Mouse (Mus musculus): ENCODE data around the gene Grm2. TPM values are rescaled to one million over a fixed set of nuclear protein-coding genes. Genes with fewer than 3 reads are reported as not detected.

Grm2 gene
- total RNA-seq (2012; rRNA removed): 0.95 and 1.7 TPM in 2 replicates

DNA sequence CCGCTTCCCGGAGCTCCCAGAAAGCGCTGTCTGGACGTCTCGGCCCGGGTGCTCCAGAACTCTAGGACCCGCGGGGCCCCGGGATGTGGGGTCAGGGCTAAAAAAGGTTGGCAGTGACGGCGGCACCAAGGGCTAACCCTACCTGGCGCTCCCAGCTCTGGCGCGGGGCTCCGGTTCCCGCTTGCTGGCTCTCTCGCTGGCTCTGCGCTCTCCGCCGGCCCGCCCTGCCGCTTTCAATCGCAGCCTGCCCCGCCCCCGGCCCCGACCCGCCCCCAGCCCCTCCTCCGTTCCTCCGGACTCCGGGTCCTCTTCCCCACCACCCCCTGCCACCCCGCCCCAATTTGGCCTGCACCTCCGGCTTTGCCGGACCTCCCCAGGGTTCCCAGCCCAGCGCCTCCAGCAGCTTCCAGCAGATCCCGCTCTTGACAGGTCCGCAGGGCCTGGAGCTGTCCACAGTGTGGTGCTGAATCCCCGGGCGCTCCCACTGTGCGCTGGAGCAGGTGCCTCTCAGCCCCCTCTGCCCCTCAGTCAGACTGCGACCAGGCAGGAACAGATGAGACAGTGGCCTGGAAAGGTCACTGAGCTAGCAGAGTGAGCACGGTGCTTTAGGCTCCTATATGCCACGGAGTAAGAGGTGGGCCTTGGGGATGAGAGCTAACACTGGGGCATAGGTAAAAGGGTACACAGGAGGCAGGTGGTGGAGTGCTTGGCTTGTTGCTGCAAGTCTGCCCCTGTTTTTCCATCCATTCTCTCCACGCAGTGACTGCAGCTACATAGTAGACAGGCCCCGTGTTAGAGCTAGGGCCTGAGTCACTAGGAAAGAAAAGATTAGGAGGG is at the start of gene Grm2:
Gene Grm2, minus strand, starts transcription at position 199 of the 837 bp plus-strand sequence.
- Histone ChIP-seq H3K36me3 (ENCODE audit: control insufficient read depth, insufficient read depth, low read length, poor library complexity, severe bottlenecking) (peaks cover 22% of the 10 kb centered on the region), H3K4me1 (ENCODE audit: control insufficient read depth in 2 of 2, insufficient read depth in 2 of 2, low read length in 2 of 2, poor library complexity in 1 of 2) (peaks cover 0 to 4% of the 10 kb centered on the region in 2 experiments; a peak in 2 of 4 replicates), H3K4me3 (ENCODE audit: insufficient read depth in 1 of 2, low read depth in 1 of 2, low read length in 2 of 2, poor library complexity in 1 of 2, severe bottlenecking in 1 of 2) (peak within 1 kb of the TSS; percentile 60 to 66), H3K9me3 (ENCODE audit: control insufficient read depth, insufficient read depth, low read depth, low read length) (no peaks in the 10 kb centered on the region), H3K27ac (ENCODE audit: insufficient read depth, low read depth, low read length, poor library complexity, severe bottlenecking) (no peak within 1 kb of the TSS), H3K9ac (ENCODE audit: insufficient read depth, low read depth, low read length, poor library complexity, severe bottlenecking) (no peak within 1 kb of the TSS)
- in situ Hi-C loops (cut with MboI; ENCODE audit: low sequenced_read_pairs in 2 of 2, unreplicated experiment in 2 of 2): no loop called here
- DNase-seq (ENCODE audit: low read depth, low spot score): peak; percentile 77
- TF ChIP-seq HCFC1 (IDR thresholded peaks at IDR 0.05; ENCODE audit: borderline replicate concordance, insufficient read depth, low read length) (0 out of 2 replicates have a peak, but pooled peaks have one; percentile 21), MAFK (IDR thresholded peaks at IDR 0.05; ENCODE audit: insufficient read depth, low read depth, low read length) (no peak)

DNA sequence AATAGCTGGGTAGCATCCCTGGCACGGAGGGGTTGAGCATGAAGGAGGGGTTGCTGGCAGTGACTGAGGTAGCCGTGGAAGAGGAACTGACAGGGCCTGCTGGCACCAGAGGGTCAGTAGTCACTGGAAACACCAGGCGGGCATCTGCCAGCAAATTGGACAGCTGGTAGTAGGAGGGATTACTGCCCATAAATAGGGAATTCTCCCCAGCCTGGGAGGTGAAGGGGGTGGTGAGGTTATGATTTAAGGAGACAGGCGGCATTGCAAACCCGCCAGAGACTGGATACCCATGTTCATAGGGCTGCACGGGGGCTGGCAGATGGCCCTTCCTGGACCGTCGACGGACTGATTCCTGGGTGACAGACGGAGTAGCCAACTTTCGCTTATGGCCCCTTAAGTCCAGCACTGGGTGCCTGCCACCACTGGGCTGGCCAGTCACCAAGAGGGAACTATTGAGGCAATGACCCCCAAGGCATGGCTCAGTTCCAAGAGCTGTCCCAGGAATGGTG is 37.1 kb upstream of the Grm2 start:
- H3K9me3 ChIP-seq (ENCODE audit: control insufficient read depth, insufficient read depth, low read depth, low read length): no peaks in the 10 kb centered on the region
- no peak overlapping the region for H3K9ac ChIP-seq (ENCODE audit: insufficient read depth, low read depth, low read length, poor library complexity, severe bottlenecking)

DNA sequence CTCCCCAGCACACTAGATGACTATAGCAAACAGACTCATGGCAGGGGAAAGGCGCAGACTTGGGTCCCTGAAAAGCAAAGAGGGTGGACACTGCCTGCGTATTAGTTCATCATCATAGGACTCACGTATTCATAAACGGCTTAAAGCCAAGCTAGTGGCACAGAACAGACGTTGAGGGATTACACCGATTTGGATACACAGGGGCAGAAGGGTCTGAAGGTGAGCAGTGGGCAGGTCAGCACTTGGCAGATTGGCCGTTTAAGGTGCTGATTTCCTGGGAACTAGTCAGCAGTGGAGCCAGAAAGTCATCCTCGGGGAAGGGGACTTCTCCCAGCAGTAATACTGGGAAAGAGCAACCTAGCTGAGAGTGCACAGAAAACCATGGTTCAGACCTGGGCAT is 33.0 kb upstream of the Grm2 start:
- no peak for TF ChIP-seq MAFK (IDR thresholded peaks at IDR 0.05; ENCODE audit: insufficient read depth, low read depth, low read length)
- TF ChIP-seq CHD2 (IDR thresholded peaks at IDR 0.05; ENCODE audit: low read depth, low read length): no peak
- TF ChIP-seq ZNF384 (IDR thresholded peaks at IDR 0.05; ENCODE audit: low read depth, low read length): no peak
- no peak for TF ChIP-seq HCFC1 (IDR thresholded peaks at IDR 0.05; ENCODE audit: borderline replicate concordance, insufficient read depth, low read length)
- no peak for TF ChIP-seq ZC3H11A (IDR thresholded peaks at IDR 0.05; ENCODE audit: borderline replicate concordance, low read depth, low read length)
- Histone ChIP-seq H3K27ac (ENCODE audit: insufficient read depth, low read depth, low read length, poor library complexity, severe bottlenecking) (no peak overlapping the region), H3K9ac (ENCODE audit: insufficient read depth, low read depth, low read length, poor library complexity, severe bottlenecking) (no peak overlapping the region), H3K4me3 (ENCODE audit: insufficient read depth in 1 of 2, low read depth in 1 of 2, low read length in 2 of 2, poor library complexity in 1 of 2, severe bottlenecking in 1 of 2) (no peak overlapping the region), H3K9me3 (ENCODE audit: control insufficient read depth, insufficient read depth, low read depth, low read length) (no peaks in the 10 kb centered on the region), H3K4me1 (ENCODE audit: control insufficient read depth in 2 of 2, insufficient read depth in 2 of 2, low read length in 2 of 2, poor library complexity in 1 of 2) (peaks cover 2 to 14% of the 10 kb centered on the region in 2 experiments; a peak in 2 of 4 replicates), H3K36me3 (ENCODE audit: control insufficient read depth, insufficient read depth, low read length, poor library complexity, severe bottlenecking) (peaks cover 6% of the 10 kb centered on the region; the same call in 1 of the 2 replicates)
- in situ Hi-C loops (cut with MboI; ENCODE audit: low sequenced_read_pairs in 2 of 2, unreplicated experiment in 2 of 2): no loop called here
- no peak for DNase-seq (ENCODE audit: low read depth, low spot score)

More for the DNA sequence above, 37.1 kb upstream of the Grm2 start:
- in situ Hi-C loops (cut with MboI; ENCODE audit: low sequenced_read_pairs in 2 of 2, unreplicated experiment in 2 of 2): no loop called here
- H3K4me1 ChIP-seq (ENCODE audit: control insufficient read depth in 2 of 2, insufficient read depth in 2 of 2, low read length in 2 of 2, poor library complexity in 1 of 2): peaks cover 0 to 4% of the 10 kb centered on the region in 2 experiments; a peak in 1 of 4 replicates
- H3K27ac ChIP-seq (ENCODE audit: insufficient read depth, low read depth, low read length, poor library complexity, severe bottlenecking): no peak overlapping the region
- peaks cover 9% of the 10 kb centered on the region for H3K36me3 ChIP-seq (ENCODE audit: control insufficient read depth, insufficient read depth, low read length, poor library complexity, severe bottlenecking)
- no peak overlapping the region for H3K4me3 ChIP-seq (ENCODE audit: insufficient read depth in 1 of 2, low read depth in 1 of 2, low read length in 2 of 2, poor library complexity in 1 of 2, severe bottlenecking in 1 of 2)
- TF ChIP-seq CHD2 (IDR thresholded peaks at IDR 0.05; ENCODE audit: low read depth, low read length) (no peak), HCFC1 (IDR thresholded peaks at IDR 0.05; ENCODE audit: borderline replicate concordance, insufficient read depth, low read length) (no peak), MAFK (IDR thresholded peaks at IDR 0.05; ENCODE audit: insufficient read depth, low read depth, low read length) (no peak), ZC3H11A (IDR thresholded peaks at IDR 0.05; ENCODE audit: borderline replicate concordance, low read depth, low read length) (no peak), ZNF384 (IDR thresholded peaks at IDR 0.05; ENCODE audit: low read depth, low read length) (no peak)
- DNase-seq (ENCODE audit: low read depth, low spot score): no peak

DNA sequence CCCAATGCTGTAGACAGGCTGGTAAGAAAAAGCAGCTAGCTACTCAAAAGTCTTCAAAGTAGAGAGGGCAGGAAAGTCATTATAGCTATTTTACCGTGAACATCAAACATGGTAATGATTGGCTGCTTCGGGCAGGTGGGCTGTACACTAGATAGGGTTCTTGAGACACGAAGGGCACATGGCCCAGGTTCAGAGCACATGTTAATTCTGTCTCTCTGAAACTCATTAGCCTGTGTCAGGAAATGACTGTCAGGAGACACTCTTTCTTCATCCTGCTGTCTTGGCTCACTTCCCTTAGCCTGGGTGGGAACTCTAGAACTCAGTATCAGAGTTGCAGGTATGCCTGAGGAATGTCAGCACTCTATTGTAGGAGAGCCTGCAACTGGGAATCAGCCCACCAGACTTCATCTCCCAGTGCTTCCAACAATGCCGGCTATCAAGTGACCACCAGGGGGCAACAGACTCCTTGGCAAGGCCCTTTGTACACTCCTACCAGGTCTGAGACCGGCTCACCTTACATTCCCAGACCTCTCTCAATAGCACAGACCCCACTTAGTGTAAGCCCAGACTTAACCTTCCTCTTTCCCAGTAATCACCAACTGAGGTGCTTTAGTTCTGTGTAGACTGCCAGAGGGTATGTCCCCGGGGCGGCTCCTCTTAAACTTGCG is 31.2 kb upstream of the Grm2 start:
- peak; percentile 96 for DNase-seq (ENCODE audit: low read depth, low spot score)
- Histone ChIP-seq H3K9me3 (ENCODE audit: control insufficient read depth, insufficient read depth, low read depth, low read length) (no peaks in the 10 kb centered on the region), H3K4me1 (ENCODE audit: control insufficient read depth in 2 of 2, insufficient read depth in 2 of 2, low read length in 2 of 2, poor library complexity in 1 of 2) (peaks cover 2 to 14% of the 10 kb centered on the region in 2 experiments; a peak in 2 of 4 replicates), H3K36me3 (ENCODE audit: control insufficient read depth, insufficient read depth, low read length, poor library complexity, severe bottlenecking) (no peaks in the 10 kb centered on the region; the same call in 1 of the 2 replicates), H3K4me3 (ENCODE audit: insufficient read depth in 1 of 2, low read depth in 1 of 2, low read length in 2 of 2, poor library complexity in 1 of 2, severe bottlenecking in 1 of 2) (peak overlapping the region in 1 of 2 experiments; percentile 1; a peak in 1 of 4 replicates), H3K9ac (ENCODE audit: insufficient read depth, low read depth, low read length, poor library complexity, severe bottlenecking) (no peak overlapping the region), H3K27ac (ENCODE audit: insufficient read depth, low read depth, low read length, poor library complexity, severe bottlenecking) (peak overlapping the region; percentile 65)
- in situ Hi-C loops (cut with MboI; ENCODE audit: low sequenced_read_pairs in 2 of 2, unreplicated experiment in 2 of 2): no loop called here
- TF ChIP-seq ZC3H11A (IDR thresholded peaks at IDR 0.05; ENCODE audit: borderline replicate concordance, low read depth, low read length): 0 out of 2 replicates have a peak, but pooled peaks have one; percentile 21
- TF ChIP-seq MAFK (IDR thresholded peaks at IDR 0.05; ENCODE audit: insufficient read depth, low read depth, low read length): no peak
- TF ChIP-seq HCFC1 (IDR thresholded peaks at IDR 0.05; ENCODE audit: borderline replicate concordance, insufficient read depth, low read length): no peak
- TF ChIP-seq ZNF384 (IDR thresholded peaks at IDR 0.05; ENCODE audit: low read depth, low read length): no peak
